Mouse (Mus musculus) hindbrain, embryonic 11.5 days (tissue): ENCODE results near the gene Pdgfd. TPM values are rescaled to one million over a fixed set of nuclear protein-coding genes. Genes with fewer than 3 reads are reported as not detected.

Experiments
- ATAC-seq: fragments of 200-750 bp; cut with Nextera tagmentation; 2 replicates; pipeline ENCODE4 v1.8.0; 2017; ENCODE audit warnings: mild to moderate bottlenecking, moderate TSS enrichment, moderate library complexity; ENCODE audit not compliant: low FRiP score
- DNase-seq: peaks from one replicate; pipeline ENCODE4 v3.0.0-alpha.2; 2015; ENCODE audit warnings: low spot score
- H3K27ac ChIP-seq: fragments of 300-500 bp; sonication (generic); 2 replicates; pipeline ENCODE4 v1.5.1; 2014; ENCODE audit warnings: mild to moderate bottlenecking, low read depth, low read length
- H3K27me3 ChIP-seq: fragments of 300-500 bp; sonication (generic); 2 replicates; pipeline ENCODE4 v1.6.1; 2014; ENCODE audit warnings: mild to moderate bottlenecking, low read length, moderate library complexity, mixed read lengths; ENCODE audit not compliant: control insufficient read depth, insufficient read depth
- H3K36me3 ChIP-seq: fragments of 300-500 bp; sonication (generic); 2 replicates; pipeline ENCODE4 v1.6.1; 2014; ENCODE audit warnings: mild to moderate bottlenecking, low read length, moderate library complexity, mixed read lengths; ENCODE audit not compliant: control insufficient read depth, insufficient read depth
- H3K4me1 ChIP-seq: fragments of 300-500 bp; sonication (generic); replicated peaks from 2 replicates; pipeline ENCODE4 v1.6.1; 2014; ENCODE audit warnings: low read length, mixed read lengths; ENCODE audit not compliant: control insufficient read depth, insufficient read depth
- H3K4me2 ChIP-seq: fragments of 300-500 bp; sonication (generic); replicated peaks from 2 replicates; pipeline ENCODE4 v1.6.1; 2014; ENCODE audit warnings: mild to moderate bottlenecking, low read depth, low read length
- H3K4me3 ChIP-seq: fragments of 300-500 bp; sonication (generic); 2 replicates; pipeline ENCODE4 v1.5.1; 2014; ENCODE audit warnings: low read depth, low read length
- H3K9ac ChIP-seq: fragments of 300-500 bp; sonication (generic); 2 replicates; pipeline ENCODE4 v1.6.1; 2014; ENCODE audit warnings: low read depth, low read length
- H3K9me3 ChIP-seq: fragments of 300-500 bp; sonication (generic); 2 replicates; pipeline ENCODE4 v1.6.1; 2016; ENCODE audit warnings: low read length; ENCODE audit not compliant: control insufficient read depth
- WGBS: fragments of 180-500 bp; shearing (Covaris S2); extraction: QIAGEN DNeasy Blood & Tissue Kit; methylation state at CpG from one replicate; pipeline ENCODE4 v1.1.7; 2014; 5-methylcytosine and 5-hydroxymethylcytosine counted together
- polyA plus RNA-seq: library from polyadenylated mRNA; unstranded; fragments of >200 nt; fragmentation: Nextera tagmentation; extraction: Ambion mirVana; gene quantifications from 2 replicates; pipeline ENCODE4 v1.2.1, GENCODE M21; 2014

Pdgfd gene
- polyA plus RNA-seq, 1 experiment from 2014 or later, result 3.8 TPM

- Histone ChIP-seq H3K4me3 (no peak overlapping the region), H3K27ac (no peak overlapping the region), H3K27me3 (no peaks in the 10 kb centered on the region), H3K9ac (no peak overlapping the region), H3K4me1 (no peaks in the 10 kb centered on the region), H3K9me3 (no peaks in the 10 kb centered on the region), H3K36me3 (no peaks in the 10 kb centered on the region), H3K4me2 (no peak overlapping the region)
- DNase-seq (no peak), ATAC-seq (no peak)
- 63% methylated on average over 2 of the region's 2 CpGs for WGBS
These were observed 167.9 kb downstream of the Pdgfd start for GRCm38 (mm10) chr9:6336236-6336635.

- H3K4me2 ChIP-seq, result no peak overlapping the region
- DNase-seq (no peak), ATAC-seq (no peak)
- 90% methylated on average over 2 of the region's 2 CpGs for WGBS
- H3K27ac ChIP-seq, result no peak overlapping the region
- no peaks in the 10 kb centered on the region for H3K9me3 ChIP-seq
- H3K27me3 ChIP-seq, result no peaks in the 10 kb centered on the region
- no peak overlapping the region for H3K9ac ChIP-seq
- H3K36me3 ChIP-seq, result no peaks in the 10 kb centered on the region
- H3K4me3 ChIP-seq, result no peak overlapping the region
- no peaks in the 10 kb centered on the region for H3K4me1 ChIP-seq
These were observed 169.5 kb downstream of the Pdgfd start for GRCm38 (mm10) chr9:6337891-6338290.

- ATAC-seq (no peak), DNase-seq (no peak)
- no peak overlapping the region for H3K27ac ChIP-seq
These were observed 170.0 kb downstream of the Pdgfd start for GRCm38 (mm10) chr9:6338344-6338743.

GRCm38 (mm10) chr9:6339394-6339793 is 171.0 kb downstream of the Pdgfd start:
- no peak overlapping the region for H3K27ac ChIP-seq
- H3K36me3 ChIP-seq, result no peaks in the 10 kb centered on the region
- H3K9ac ChIP-seq, result no peak overlapping the region
- no peak overlapping the region for H3K4me3 ChIP-seq
- no peak overlapping the region for H3K4me2 ChIP-seq
- no peaks in the 10 kb centered on the region for H3K9me3 ChIP-seq
- ATAC-seq, result no peak
- 85% methylated on average over 1 of the region's 1 CpGs for WGBS
- H3K27me3 ChIP-seq, result no peaks in the 10 kb centered on the region
- DNase-seq, result no peak
- no peaks in the 10 kb centered on the region for H3K4me1 ChIP-seq

More at GRCm38 (mm10) chr9:6338344-6338743, 170.0 kb downstream of the Pdgfd start:
- no peak overlapping the region for H3K4me3 ChIP-seq
- no peaks in the 10 kb centered on the region for H3K9me3 ChIP-seq
- no peaks in the 10 kb centered on the region for H3K27me3 ChIP-seq
- no peak overlapping the region for H3K4me2 ChIP-seq
- WGBS, result 91% methylated on average over 3 of the region's 3 CpGs
- no peak overlapping the region for H3K9ac ChIP-seq
- H3K36me3 ChIP-seq, result no peaks in the 10 kb centered on the region
- no peaks in the 10 kb centered on the region for H3K4me1 ChIP-seq

- Histone ChIP-seq H3K9me3 (no peaks in the 10 kb centered on the region), H3K27ac (no peak overlapping the region), H3K4me1 (no peaks in the 10 kb centered on the region), H3K4me3 (no peak overlapping the region), H3K9ac (no peak overlapping the region), H3K27me3 (no peaks in the 10 kb centered on the region), H3K36me3 (no peaks in the 10 kb centered on the region), H3K4me2 (no peak overlapping the region)
- ATAC-seq, result no peak
- DNase-seq, result no peak
These were observed 172.4 kb downstream of the Pdgfd start for GRCm38 (mm10) chr9:6340750-6341149.

GRCm38 (mm10) chr9:6342854-6343253 is 174.5 kb downstream of the Pdgfd start:
- H3K27me3 ChIP-seq, result no peaks in the 10 kb centered on the region
- no peak overlapping the region for H3K9ac ChIP-seq
- ATAC-seq (no peak), DNase-seq (no peak)
- WGBS, result 92% methylated on average over 10 of the region's 10 CpGs
- no peaks in the 10 kb centered on the region for H3K9me3 ChIP-seq
- H3K4me2 ChIP-seq, result no peak overlapping the region
- no peaks in the 10 kb centered on the region for H3K4me1 ChIP-seq
- H3K4me3 ChIP-seq, result no peak overlapping the region
- no peak overlapping the region for H3K27ac ChIP-seq
- H3K36me3 ChIP-seq, result no peaks in the 10 kb centered on the region

- Histone ChIP-seq H3K27me3 (no peaks in the 10 kb centered on the region), H3K9ac (no peak overlapping the region), H3K36me3 (no peaks in the 10 kb centered on the region), H3K4me1 (no peaks in the 10 kb centered on the region), H3K9me3 (no peaks in the 10 kb centered on the region), H3K27ac (no peak overlapping the region), H3K4me3 (no peak overlapping the region), H3K4me2 (no peak overlapping the region)
- WGBS, result 63% methylated on average over 2 of the region's 2 CpGs
- DNase-seq (no peak), ATAC-seq (no peak)
These were observed 176.1 kb downstream of the Pdgfd start for GRCm38 (mm10) chr9:6344514-6344913.

- Histone ChIP-seq H3K4me1 (no peaks in the 10 kb centered on the region), H3K27ac (no peak overlapping the region), H3K9me3 (no peaks in the 10 kb centered on the region), H3K9ac (no peak overlapping the region), H3K27me3 (no peaks in the 10 kb centered on the region), H3K36me3 (no peaks in the 10 kb centered on the region), H3K4me3 (no peak overlapping the region), H3K4me2 (no peak overlapping the region)
- DNase-seq (peak; percentile 20), ATAC-seq (no peak)
- WGBS, result 82% methylated on average over 4 of the region's 4 CpGs
These were observed 176.5 kb downstream of the Pdgfd start for GRCm38 (mm10) chr9:6344924-6345323.

GRCm38 (mm10) chr9:6345366-6345765 is 177.0 kb downstream of the Pdgfd start:
- Histone ChIP-seq H3K4me1 (no peaks in the 10 kb centered on the region), H3K9me3 (no peaks in the 10 kb centered on the region), H3K27me3 (no peaks in the 10 kb centered on the region), H3K36me3 (no peaks in the 10 kb centered on the region), H3K4me3 (no peak overlapping the region), H3K4me2 (no peak overlapping the region), H3K9ac (no peak overlapping the region), H3K27ac (no peak overlapping the region)
- WGBS, result 66% methylated on average over 1 of the region's 1 CpGs
- DNase-seq (no peak), ATAC-seq (no peak)
